Mouse (Mus musculus) ovary, postnatal 14 days (tissue): ENCODE measurements around the gene Tcea2.
A peak's percentile ranks its signal among the peaks of the same experiment; 100 is the strongest.

Experiments used
- DNase-seq: peaks from one replicate; pipeline ENCODE4 v3.0.0; 2022; ENCODE audit warnings: low spot score

Gene Tcea2

DNA sequence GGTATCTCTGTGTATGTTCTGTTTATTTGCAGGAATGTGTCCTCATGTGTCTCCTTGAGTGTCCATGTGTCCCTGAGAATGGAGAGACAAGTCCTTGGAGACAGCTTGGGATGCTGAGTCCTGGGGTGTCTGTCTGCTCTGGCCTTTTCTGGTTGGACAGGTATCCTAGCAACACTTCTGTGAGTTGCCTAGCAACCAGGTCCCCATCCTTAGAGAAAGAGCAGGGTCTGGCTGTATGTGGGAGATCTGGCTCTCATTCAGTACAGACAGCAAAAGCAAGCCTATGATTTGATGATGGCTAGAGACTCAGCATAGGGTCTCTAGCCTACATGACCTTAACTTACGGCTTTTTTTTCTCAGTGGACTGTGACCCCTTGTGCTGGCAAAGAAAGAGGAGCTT lies 33.6 kb downstream of the Tcea2 start:
- no peak for DNase-seq

GRCm38 (mm10) chr2:181714903-181715326 lies 34.8 kb downstream of the Tcea2 start, which contains the start of gene Oprl1:
Gene Oprl1 (plus strand): TSS chr2:181715016.
- no peak for DNase-seq

DNA sequence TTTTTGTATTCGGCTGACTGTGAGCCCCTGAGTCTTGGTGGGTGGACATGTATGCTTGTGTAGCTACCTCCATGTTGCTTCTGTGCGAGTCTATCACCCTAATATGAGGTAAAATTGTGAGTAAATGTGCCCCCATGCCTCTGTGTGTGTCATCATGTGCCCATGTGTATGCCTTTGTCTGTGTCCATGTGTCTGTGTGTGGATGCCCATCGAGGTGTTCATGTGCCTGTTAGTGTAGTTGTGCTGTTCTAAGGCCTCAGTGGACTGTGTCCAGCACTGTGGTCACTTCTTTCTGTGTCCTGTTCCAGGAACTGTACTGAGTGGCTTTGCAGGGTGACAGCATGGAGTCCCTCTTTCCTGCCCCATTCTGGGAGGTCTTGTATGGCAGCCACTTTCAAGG lies 35.3 kb downstream of the Tcea2 start:
- no peak for DNase-seq

GRCm38 (mm10) chr2:181716991-181717390 lies 36.9 kb downstream of the Tcea2 start:
- no peak for DNase-seq

DNA sequence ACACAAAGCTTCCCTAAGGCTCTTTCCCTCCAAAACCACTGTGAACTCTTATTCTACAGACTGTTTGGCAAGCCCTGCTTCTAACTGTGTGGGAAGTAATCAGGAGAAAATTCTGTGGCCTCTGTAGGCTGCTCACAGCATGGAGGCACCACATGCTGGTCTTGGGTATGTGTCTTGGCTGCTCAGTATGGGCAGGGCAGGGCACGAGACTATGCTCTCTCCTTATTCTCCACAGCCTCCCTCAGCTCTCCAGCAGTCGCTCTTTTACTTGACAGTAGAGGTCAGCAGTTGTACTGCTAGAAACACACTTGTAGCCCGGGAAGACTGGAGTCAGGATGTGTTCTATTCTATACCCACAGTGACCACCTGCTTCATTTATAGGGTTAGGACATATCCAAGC lies 40.0 kb downstream of the Tcea2 start:
- DNase-seq: no peak

- no peak for DNase-seq
These were observed 41.1 kb downstream of the Tcea2 start for GRCm38 (mm10) chr2:181721200-181721599.

GRCm38 (mm10) chr2:181722213-181722612 lies 42.1 kb downstream of the Tcea2 start:
- DNase-seq: peak; percentile 7

DNA sequence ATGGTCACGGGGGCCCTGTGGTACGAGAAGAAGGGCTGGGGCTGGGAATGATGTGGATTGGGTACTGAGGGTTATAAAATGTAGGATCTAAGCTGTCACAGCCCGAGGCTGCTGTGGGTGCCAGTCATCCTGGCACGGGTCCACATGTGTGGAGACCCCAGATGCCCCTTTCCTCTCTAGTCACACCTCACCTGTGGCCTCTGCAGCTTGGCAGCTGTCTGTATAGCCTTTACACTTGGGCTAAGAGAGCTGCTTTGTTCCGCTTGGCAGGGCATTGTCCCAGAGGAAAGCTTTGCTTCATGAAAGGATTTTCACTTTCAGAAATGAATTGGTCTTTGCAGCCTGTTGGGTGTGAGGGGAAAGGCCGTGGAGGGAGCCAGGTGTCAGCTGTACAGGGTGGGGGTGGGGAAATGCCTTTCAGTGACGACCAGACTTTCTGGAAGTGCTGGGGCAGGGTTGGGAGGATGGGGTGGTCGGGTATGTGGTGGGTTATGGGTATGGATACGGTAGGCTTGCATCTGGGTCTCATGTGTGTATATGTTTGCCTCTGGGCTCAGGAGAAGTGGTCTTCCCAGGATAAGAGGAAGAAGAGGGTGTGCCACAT lies 47.7 kb downstream of the Tcea2 start:
- no peak for DNase-seq

DNA sequence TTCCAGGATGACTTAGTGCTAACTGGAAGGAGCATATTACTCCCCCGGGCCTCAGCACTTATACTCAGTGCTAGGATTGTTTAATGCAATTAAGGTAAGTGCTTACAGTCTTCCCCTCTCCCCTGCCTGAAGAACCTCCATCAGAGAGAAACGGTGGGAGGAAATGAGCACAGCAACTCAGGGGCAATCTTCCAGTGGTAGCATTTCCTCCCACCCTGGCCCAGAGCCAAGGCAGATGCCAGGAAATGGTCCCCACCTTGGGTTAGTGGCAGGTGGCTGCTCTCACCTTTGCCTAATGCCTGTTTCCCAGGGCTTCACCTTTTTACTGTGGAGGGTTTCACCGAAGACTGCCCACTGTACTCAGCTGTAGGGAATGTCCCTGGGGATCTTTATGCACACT lies 49.9 kb downstream of the Tcea2 start:
- no peak for DNase-seq
